Mouse (Mus musculus) urinary bladder, postnatal 36 days (tissue): ENCODE measurements around the gene Jph3.
A peak's percentile ranks its signal among the peaks of the same experiment; 100 is the strongest.

Source experiments
- DNase-seq, 2 experiments: peaks; one replicate each; pipeline ENCODE4 v3.0.0; 2022; ENCODE audit warnings: low spot score in 2 of 2, mixed read lengths in 1 of 2

The Jph3 gene

GRCm38 (mm10) chr8:121786542-121786941, 57.1 kb downstream of the Jph3 start:
- DNase-seq, result no peak

- DNase-seq, result no peak
Measured at GRCm38 (mm10) chr8:121788786-121789185, 59.4 kb downstream of the Jph3 start.

GRCm38 (mm10) chr8:121792159-121792558, 62.7 kb downstream of the Jph3 start:
- DNase-seq, result no peak

- DNase-seq, result no peak
Measured at GRCm38 (mm10) chr8:121792627-121793026, 63.2 kb downstream of the Jph3 start.

GRCm38 (mm10) chr8:121794151-121794550, 64.7 kb downstream of the Jph3 start:
- DNase-seq, result no peak

GRCm38 (mm10) chr8:121795461-121795860, 66.0 kb downstream of the Jph3 start:
- DNase-seq, result no peak

GRCm38 (mm10) chr8:121796406-121796805, 67.0 kb downstream of the Jph3 start:
- DNase-seq, result peak in 1 of 2 experiments; percentile 42

- DNase-seq, result no peak
Measured at GRCm38 (mm10) chr8:121798401-121798800, 69.0 kb downstream of the Jph3 start.

- DNase-seq, result no peak
Measured at GRCm38 (mm10) chr8:121804829-121805228, 75.4 kb downstream of the Jph3 start.

GRCm38 (mm10) chr8:121806126-121806525, 76.7 kb downstream of the Jph3 start:
- no peak for DNase-seq

- DNase-seq, result no peak
Measured at GRCm38 (mm10) chr8:121808032-121808431, 78.6 kb downstream of the Jph3 start.

- no peak for DNase-seq
Measured at GRCm38 (mm10) chr8:121809524-121810155, 80.2 kb downstream of the Jph3 start.

- no peak for DNase-seq
Measured at GRCm38 (mm10) chr8:121811502-121811901, 82.1 kb downstream of the Jph3 start.

- peak in 1 of 2 experiments; percentile 32 for DNase-seq
Measured at GRCm38 (mm10) chr8:121811931-121812570, 82.6 kb downstream of the Jph3 start.

- no peak for DNase-seq
Measured at GRCm38 (mm10) chr8:121818226-121818625, 88.8 kb downstream of the Jph3 start.

GRCm38 (mm10) chr8:121820840-121821239, 91.4 kb downstream of the Jph3 start:
- no peak for DNase-seq

- DNase-seq, result no peak
Measured at GRCm38 (mm10) chr8:121821320-121821719, 91.9 kb downstream of the Jph3 start.

- DNase-seq, result no peak
Measured at GRCm38 (mm10) chr8:121821770-121822169, 92.3 kb downstream of the Jph3 start.

GRCm38 (mm10) chr8:121827726-121828125, 98.3 kb downstream of the Jph3 start:
- DNase-seq, result no peak

- no peak for DNase-seq
Measured at GRCm38 (mm10) chr8:121828376-121829023, 99.1 kb downstream of the Jph3 start.

- DNase-seq, result peak; percentile 81 to 87
Measured at GRCm38 (mm10) chr8:121829048-121829776, 99.8 kb downstream of the Jph3 start, which contains the start of gene Klhdc4. Klhdc4 (minus strand) TSS chr8:121829569.

GRCm38 (mm10) chr8:121829777-121830362, 100.4 kb downstream of the Jph3 start:
- DNase-seq, result no peak
